Mouse (Mus musculus): ENCODE results near the gene Atrnl1.

DNA sequence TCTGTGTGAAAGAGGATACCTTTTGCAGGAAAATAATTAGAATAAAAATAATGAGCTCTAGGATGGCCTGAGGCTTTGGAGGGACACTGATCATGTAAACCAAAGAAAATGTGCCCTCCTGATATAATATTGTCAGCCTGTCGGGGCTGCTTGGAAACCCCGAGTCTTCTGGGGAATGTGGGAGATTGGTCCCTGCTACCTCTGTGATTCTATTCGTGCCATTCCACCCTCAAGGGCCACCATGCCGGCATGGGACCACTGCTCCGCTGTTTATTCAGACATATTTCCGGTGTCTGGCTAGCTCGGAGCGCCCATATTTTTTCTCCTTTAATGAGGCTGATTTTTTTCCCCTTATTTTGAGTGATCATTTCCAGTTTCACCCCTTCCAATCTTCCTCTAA is 11.7 kb upstream of the Atrnl1 start:
- TF ChIP-seq CTCF (IDR thresholded peaks at IDR 0.05) (no peak), EP300 (IDR thresholded peaks at IDR 0.05) (no peak)
